Mouse (Mus musculus) gastrocnemius, postnatal 36 days (tissue): Measurements from ENCODE around the gene Ubap1l. TPM values are rescaled to one million over a fixed set of nuclear protein-coding genes. Genes with fewer than 3 reads are reported as not detected.
A peak's percentile ranks its signal among the peaks of the same experiment; 100 is the strongest.

ENCODE experiments used
- DNase-seq, 2 experiments: peaks; one replicate each; pipeline ENCODE4 v3.0.0; 2022
- intact Hi-C: fragments of 180-260 bp; cut with DNase I; formaldehyde crosslinking; loops from one replicate; pipeline ENCODE4 v1.15.1; 2025
- total RNA-seq, 2 experiments: library from RNA; stranded (reverse); gene quantifications; 2 replicates each; pipeline ENCODE4 v1.2.3; 2021

Ubap1l gene
- total RNA-seq, 2 experiments from 2014 or later = 0.56 TPM; not detected in 1

- no peak for DNase-seq
- intact Hi-C loops = no loop called here
Measured at GRCm38 (mm10) chr9:65405184-65405449, 44.3 kb downstream of the Ubap1l start.

- DNase-seq = no peak
- intact Hi-C loops = no loop called here
Measured at GRCm38 (mm10) chr9:65407327-65407726, 46.5 kb downstream of the Ubap1l start.

- no peak for DNase-seq
- intact Hi-C loops = no loop called here
Measured at GRCm38 (mm10) chr9:65407861-65408260, 47.0 kb downstream of the Ubap1l start.

- DNase-seq = peak in 1 of 2 experiments; percentile 32
- intact Hi-C loops = no loop called here
Measured at GRCm38 (mm10) chr9:65408871-65409295, 48.0 kb downstream of the Ubap1l start.

- intact Hi-C loops = no loop called here
- no peak for DNase-seq
Measured at GRCm38 (mm10) chr9:65410378-65410777, 49.5 kb downstream of the Ubap1l start.

- no peak for DNase-seq
- intact Hi-C loops = no loop called here
Measured at GRCm38 (mm10) chr9:65411326-65411725, 50.5 kb downstream of the Ubap1l start.

GRCm38 (mm10) chr9:65417738-65418137 is 56.9 kb downstream of the Ubap1l start:
- intact Hi-C loops = no loop called here
- no peak for DNase-seq

- intact Hi-C loops = no loop called here
- no peak for DNase-seq
Measured at GRCm38 (mm10) chr9:65419633-65420032, 58.8 kb downstream of the Ubap1l start.

- intact Hi-C loops = no loop called here
- no peak for DNase-seq
Measured at GRCm38 (mm10) chr9:65422760-65423501, 62.1 kb downstream of the Ubap1l start, which contains the start of gene Slc51b. Gene Slc51b (minus strand): TSS chr9:65422955.

- DNase-seq = no peak
- intact Hi-C loops = no loop called here
Measured at GRCm38 (mm10) chr9:65424393-65424792, 63.6 kb downstream of the Ubap1l start.

- no peak for DNase-seq
- intact Hi-C loops = no loop called here
Measured at GRCm38 (mm10) chr9:65427511-65427910, 66.7 kb downstream of the Ubap1l start.

GRCm38 (mm10) chr9:65428003-65428402 is 67.2 kb downstream of the Ubap1l start:
- intact Hi-C loops = no loop called here
- no peak for DNase-seq

Other genes with a start within 250 kb of the Ubap1l start
- under 1 TPM; 0.10 to 0.26 TPM for gene Igdcc3, start 219.9 kb upstream of the Ubap1l start, total RNA-seq
- gene Parp16, start 165.7 kb upstream of the Ubap1l start, total RNA-seq = 1 to 10 TPM; 3.4 to 4.0 TPM
- 10 to 100 TPM; 13.6 to 24.2 TPM for gene Cilp, start 95.9 kb upstream of the Ubap1l start, total RNA-seq
- 10 to 100 TPM; 46.9 to 65.0 TPM for gene Clpx, start 66.8 kb upstream of the Ubap1l start, total RNA-seq
- 10 to 100 TPM; 10.3 to 12.6 TPM for gene Pdcd7, start 14.9 kb upstream of the Ubap1l start, total RNA-seq
- 1 to 10 TPM; 6.7 to 8.9 TPM for gene Kbtbd13, start 30.6 kb downstream of the Ubap1l start, total RNA-seq
- gene Rasl12, start 37.5 kb downstream of the Ubap1l start, total RNA-seq = 1 to 10 TPM; 3.2 to 3.8 TPM
- not detected for gene Slc51b, start 61.9 kb downstream of the Ubap1l start, total RNA-seq
- 1 to 10 TPM; 4.3 to 4.7 TPM for gene Mtfmt, start 74.7 kb downstream of the Ubap1l start, total RNA-seq
- 1 to 10 TPM; 7.9 to 8.8 TPM for gene Spg21, start 99.9 kb downstream of the Ubap1l start, total RNA-seq
- gene Ankdd1a, start 159.2 kb downstream of the Ubap1l start, total RNA-seq = not detected
- 1 to 10 TPM; 5.2 to 5.9 TPM for gene Plekho2, start 219.0 kb downstream of the Ubap1l start, total RNA-seq
- gene Pif1, start 226.1 kb downstream of the Ubap1l start, total RNA-seq = under 1 TPM in 1 of 2 experiments, not detected in 1; 0.92 TPM